Mouse (Mus musculus): ENCODE measurements around the gene Txndc12. TPM values are rescaled to one million over a fixed set of nuclear protein-coding genes. Genes with fewer than 3 reads are reported as not detected.

The Txndc12 gene
- total and polyA plus RNA-seq, 3 experiments = 10.2 to 76.2 (median 54.4) TPM

- no peak for TF ChIP-seq TAL1 (conservative IDR thresholded peaks at IDR 0.05; ENCODE audit: low read depth, low read length)
- Histone ChIP-seq H3K9me3 (replicated peaks) (no peaks in the 10 kb centered on the region), H3K36me3 (replicated peaks) (no peaks in the 10 kb centered on the region), H3K4me1 (ENCODE audit: insufficient read depth, low read depth, low read length) (no peaks in the 10 kb centered on the region), H3K4me3 (ENCODE audit: low read depth, low read length) (no peak overlapping the region), H3K27me3 (ENCODE audit: insufficient read depth, low read length) (peaks cover 22% of the 10 kb centered on the region)
- DNase-seq (ENCODE audit: low spot score) (no peak), ATAC-seq (ENCODE audit: extremely low read depth, insufficient number of reproducible peaks, low FRiP score, poor library complexity, severe bottlenecking) (no peak)
Measured at GRCm38 (mm10) chr4:108904076-108904475, 69.7 kb downstream of the Txndc12 start.

GRCm38 (mm10) chr4:108904790-108905189 lies 70.4 kb downstream of the Txndc12 start:
- DNase-seq (ENCODE audit: low spot score) (no peak), ATAC-seq (ENCODE audit: extremely low read depth, insufficient number of reproducible peaks, low FRiP score, poor library complexity, severe bottlenecking) (no peak)
- Histone ChIP-seq H3K27me3 (ENCODE audit: insufficient read depth, low read length) (peaks cover 22% of the 10 kb centered on the region), H3K4me3 (ENCODE audit: low read depth, low read length) (no peak overlapping the region), H3K36me3 (replicated peaks) (no peaks in the 10 kb centered on the region), H3K9me3 (replicated peaks) (no peaks in the 10 kb centered on the region), H3K4me1 (ENCODE audit: insufficient read depth, low read depth, low read length) (no peaks in the 10 kb centered on the region)
- TF ChIP-seq CTCF (IDR thresholded peaks at IDR 0.05; ENCODE audit: low read depth, low read length) (no peak), TAL1 (conservative IDR thresholded peaks at IDR 0.05; ENCODE audit: low read depth, low read length) (no peak)

GRCm38 (mm10) chr4:108905859-108906258 lies 71.5 kb downstream of the Txndc12 start:
- ATAC-seq (ENCODE audit: extremely low read depth, insufficient number of reproducible peaks, low FRiP score, poor library complexity, severe bottlenecking) = no peak

DNA sequence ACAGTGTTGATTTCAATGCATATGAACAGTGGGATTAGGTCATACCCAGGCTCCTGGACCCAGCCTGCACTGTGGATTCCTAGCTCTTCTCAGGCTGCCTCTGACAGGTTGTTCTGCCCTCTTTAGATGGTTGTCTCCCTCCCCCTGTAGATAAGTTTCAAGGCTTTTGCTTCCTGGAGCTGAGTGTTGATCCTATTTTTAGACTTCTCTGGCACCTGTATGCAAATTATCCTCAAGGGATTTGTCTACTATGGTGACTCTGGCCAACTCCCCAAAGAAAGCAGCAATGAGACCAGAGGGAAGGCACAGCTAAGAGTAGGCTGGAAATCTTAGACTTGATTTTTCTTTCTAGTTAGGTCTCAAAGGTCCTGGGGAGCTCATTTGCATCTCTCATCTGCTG lies 73.1 kb downstream of the Txndc12 start:
- DNase-seq (ENCODE audit: low spot score) (no peak), ATAC-seq (ENCODE audit: extremely low read depth, insufficient number of reproducible peaks, low FRiP score, poor library complexity, severe bottlenecking) (no peak)
- H3K36me3 ChIP-seq (replicated peaks) = no peaks in the 10 kb centered on the region
- H3K9me3 ChIP-seq (replicated peaks) = no peaks in the 10 kb centered on the region
- no peak overlapping the region for H3K4me3 ChIP-seq (ENCODE audit: low read depth, low read length)
- no peak for TF ChIP-seq GATA2 (IDR thresholded peaks at IDR 0.05; ENCODE audit: borderline replicate concordance, low read depth, low read length)
- no peaks in the 10 kb centered on the region for H3K4me1 ChIP-seq (ENCODE audit: insufficient read depth, low read depth, low read length)
- H3K27me3 ChIP-seq (ENCODE audit: insufficient read depth, low read length) = peaks cover 25% of the 10 kb centered on the region

More at GRCm38 (mm10) chr4:108905859-108906258, 71.5 kb downstream of the Txndc12 start:
- no peak overlapping the region for H3K4me3 ChIP-seq (ENCODE audit: low read depth, low read length)
- peaks cover 26% of the 10 kb centered on the region for H3K27me3 ChIP-seq (ENCODE audit: insufficient read depth, low read length)
- TF ChIP-seq CTCF (IDR thresholded peaks at IDR 0.05; ENCODE audit: low read depth, low read length) (no peak), GATA1 (IDR thresholded peaks at IDR 0.05; ENCODE audit: borderline replicate concordance, low read length) (no peak), POLR2AphosphoS5 (IDR thresholded peaks at IDR 0.05; ENCODE audit: insufficient replicate concordance, low read depth, low read length) (no peak), TAL1 (conservative IDR thresholded peaks at IDR 0.05; ENCODE audit: low read depth, low read length) (no peak)
- H3K4me1 ChIP-seq (ENCODE audit: insufficient read depth, low read depth, low read length) = no peaks in the 10 kb centered on the region
- DNase-seq (ENCODE audit: low spot score) = no peak
- no peaks in the 10 kb centered on the region for H3K9me3 ChIP-seq (replicated peaks)
- H3K36me3 ChIP-seq (replicated peaks) = no peaks in the 10 kb centered on the region

DNA sequence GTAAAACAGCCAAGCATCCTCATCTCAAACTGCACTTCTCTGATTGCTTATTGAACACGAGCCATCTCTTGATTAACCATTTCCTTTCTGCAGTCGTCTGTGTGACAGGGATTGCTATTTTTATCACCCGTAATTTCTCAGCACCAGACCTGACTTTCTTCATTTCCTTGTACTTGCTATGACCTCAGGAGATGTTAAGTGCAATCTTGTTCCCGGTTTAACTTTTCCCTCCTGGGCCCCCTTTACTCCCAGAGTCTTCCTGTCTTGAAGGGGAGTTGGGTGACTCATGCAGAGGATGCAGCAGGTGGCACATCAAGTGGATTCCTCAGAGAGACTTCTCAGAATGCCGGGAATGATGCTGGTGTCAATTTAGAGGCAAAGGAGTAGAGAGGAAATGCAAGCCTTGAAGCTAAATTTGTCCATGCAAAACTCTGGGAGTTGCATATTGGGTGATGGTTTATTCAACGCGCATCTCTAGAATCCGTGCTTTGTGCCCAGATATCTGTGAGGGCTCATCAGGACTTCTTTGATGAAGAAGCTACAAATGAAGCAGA lies 75.5 kb downstream of the Txndc12 start:
- no peak for ATAC-seq (ENCODE audit: extremely low read depth, insufficient number of reproducible peaks, low FRiP score, poor library complexity, severe bottlenecking)
- no peaks in the 10 kb centered on the region for H3K4me1 ChIP-seq (ENCODE audit: insufficient read depth, low read depth, low read length)

More for the DNA sequence above, 75.5 kb downstream of the Txndc12 start:
- TF ChIP-seq TAL1 (conservative IDR thresholded peaks at IDR 0.05; ENCODE audit: low read depth, low read length) = no peak
- TF ChIP-seq CTCF (IDR thresholded peaks at IDR 0.05; ENCODE audit: low read depth, low read length) = no peak
- no peak for TF ChIP-seq GATA1 (IDR thresholded peaks at IDR 0.05; ENCODE audit: borderline replicate concordance, low read length)
- no peak for TF ChIP-seq POLR2AphosphoS5 (IDR thresholded peaks at IDR 0.05; ENCODE audit: insufficient replicate concordance, low read depth, low read length)
- no peak for TF ChIP-seq GATA2 (IDR thresholded peaks at IDR 0.05; ENCODE audit: borderline replicate concordance, low read depth, low read length)
- Histone ChIP-seq H3K27me3 (ENCODE audit: insufficient read depth, low read length) (peaks cover 27% of the 10 kb centered on the region), H3K4me3 (ENCODE audit: low read depth, low read length) (no peak overlapping the region), H3K9me3 (replicated peaks) (no peaks in the 10 kb centered on the region), H3K36me3 (replicated peaks) (no peaks in the 10 kb centered on the region)
- DNase-seq (ENCODE audit: low spot score) = no peak

Other genes starting within 250 kb of the Txndc12 start
- gene Cc2d1b, start 214.7 kb upstream of the Txndc12 start, total RNA-seq (2014; fragmentation: Nextera tagmentation) = 35.0 and 45.7 TPM in 2 replicates
- gene Cc2d1b, start 214.7 kb upstream of the Txndc12 start, total RNA-seq (2017) = 75.9 and 85.8 TPM in 2 replicates
- gene Cc2d1b, start 214.7 kb upstream of the Txndc12 start, polyA plus RNA-seq (2012) = 73.5 and 80.8 TPM in 2 replicates
- not detected in 2 replicates for gene 3110021N24Rik, start 115.0 kb upstream of the Txndc12 start, total RNA-seq (2014; fragmentation: Nextera tagmentation)
- gene 3110021N24Rik, start 115.0 kb upstream of the Txndc12 start, total RNA-seq (2017) = 0.05 TPM in 1 of 2 replicates, not detected in the other
- not detected in 2 replicates for gene 3110021N24Rik, start 115.0 kb upstream of the Txndc12 start, polyA plus RNA-seq (2012)
- not detected in 2 replicates for gene Zfyve9, start 53.8 kb upstream of the Txndc12 start, total RNA-seq (2014; fragmentation: Nextera tagmentation)
- gene Zfyve9, start 53.8 kb upstream of the Txndc12 start, total RNA-seq (2017) = 0.16 and 0.17 TPM in 2 replicates
- gene Zfyve9, start 53.8 kb upstream of the Txndc12 start, polyA plus RNA-seq (2012) = not detected in 2 replicates
- 115 and 119 TPM in 2 replicates for gene Btf3l4, start 987 bp upstream of the Txndc12 start, total RNA-seq (2014; fragmentation: Nextera tagmentation)
- gene Btf3l4, start 987 bp upstream of the Txndc12 start, total RNA-seq (2017) = 62.1 and 88.3 TPM in 2 replicates
- 8.8 and 9.8 TPM in 2 replicates for gene Btf3l4, start 987 bp upstream of the Txndc12 start, polyA plus RNA-seq (2012)
- gene Kti12, start 13.2 kb downstream of the Txndc12 start, total RNA-seq (2014; fragmentation: Nextera tagmentation) = 32.5 and 34.4 TPM in 2 replicates
- 36.9 and 39.3 TPM in 2 replicates for gene Kti12, start 13.2 kb downstream of the Txndc12 start, total RNA-seq (2017)
- 89.1 and 98.8 TPM in 2 replicates for gene Kti12, start 13.2 kb downstream of the Txndc12 start, polyA plus RNA-seq (2012)
- gene A730015C16Rik, start 14.0 kb downstream of the Txndc12 start, total RNA-seq (2014; fragmentation: Nextera tagmentation) = not detected in 2 replicates
- gene A730015C16Rik, start 14.0 kb downstream of the Txndc12 start, total RNA-seq (2017) = 0.35 and 0.60 TPM in 2 replicates
- gene A730015C16Rik, start 14.0 kb downstream of the Txndc12 start, polyA plus RNA-seq (2012) = 0.07 TPM in 1 of 2 replicates, not detected in the other
- gene Rab3b, start 44.5 kb downstream of the Txndc12 start, total RNA-seq (2014; fragmentation: Nextera tagmentation) = not detected in 2 replicates
- gene Rab3b, start 44.5 kb downstream of the Txndc12 start, total RNA-seq (2017) = 0.05 and 0.06 TPM in 2 replicates
- gene Rab3b, start 44.5 kb downstream of the Txndc12 start, polyA plus RNA-seq (2012) = 0.13 TPM in 1 of 2 replicates, not detected in the other
- 261 and 309 TPM in 2 replicates for gene Nrd1, start 166.1 kb downstream of the Txndc12 start, total RNA-seq (2014; fragmentation: Nextera tagmentation)
- gene Nrd1, start 166.1 kb downstream of the Txndc12 start, total RNA-seq (2017) = 103 and 117 TPM in 2 replicates
- 26.9 and 32.9 TPM in 2 replicates for gene Nrd1, start 166.1 kb downstream of the Txndc12 start, polyA plus RNA-seq (2012)

All from G1E (cell line).